Mouse (Mus musculus) lung, adult 2 months (tissue): ENCODE measurements around the gene Gnai2.

Experiments
- CTCF ChIP-seq: fragments of 200-500 bp; IDR thresholded peaks from 2 replicates; pipeline ENCODE4 v1.5.1; 2011; ENCODE audit warnings: mild to moderate bottlenecking, low read length, control low read depth; ENCODE audit not compliant: insufficient read depth
- POLR2A ChIP-seq: fragments of 200-500 bp; IDR thresholded peaks from 2 replicates; pipeline ENCODE4 v1.6.1; 2011; ENCODE audit warnings: low read depth, mild to moderate bottlenecking, control low read depth, low read length, borderline replicate concordance; ENCODE audit errors: extremely low read depth

DNA sequence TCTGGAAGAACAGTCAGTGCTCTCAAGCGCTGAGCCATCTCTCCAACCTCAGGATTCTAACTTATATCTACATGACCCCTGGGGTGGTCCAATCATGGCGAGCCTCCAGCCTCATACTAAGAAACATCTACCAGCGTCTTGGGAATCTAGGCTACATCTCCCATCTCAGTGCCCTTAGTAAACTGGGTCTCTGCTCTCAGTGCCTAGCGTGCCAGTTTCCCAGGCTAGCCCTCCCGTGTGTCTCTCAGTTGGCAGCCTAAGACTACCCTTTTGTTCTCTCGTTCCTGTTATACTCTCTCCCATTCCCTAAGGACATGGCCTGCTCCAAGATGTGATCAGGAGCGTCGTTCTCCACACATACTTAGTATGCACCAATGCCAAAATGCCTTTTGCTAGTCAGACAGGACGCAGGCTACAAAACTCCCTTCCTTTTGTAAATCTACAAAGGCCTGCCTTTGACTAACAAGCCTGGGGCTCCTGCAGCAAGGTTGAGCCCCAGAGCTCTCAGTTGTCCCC, 3.8 kb downstream of the Gnai2 start:
- TF ChIP-seq POLR2A (no peak), CTCF (no peak)
